Mouse (Mus musculus): ENCODE measurements around the gene Chmp6. TPM values are rescaled to one million over a fixed set of nuclear protein-coding genes. Genes with fewer than 3 reads are reported as not detected.

The Chmp6 gene
- total and polyA plus RNA-seq, 3 experiments: 25.9 to 30.1 (median 26.8) TPM

GRCm38 (mm10) chr11:119912845-119913244 is 396 bp upstream of the Chmp6 start:
- Histone ChIP-seq H3K9ac (ENCODE audit: low read depth, low read length) (peak overlapping the region; percentile 97), H3K4me1 (ENCODE audit: control insufficient read depth, insufficient read depth, low read length) (peaks cover 14% of the 10 kb centered on the region), H3K27ac (peak overlapping the region; percentile 91), H3K4me3 (peak overlapping the region; percentile 95), H3K79me2 (replicated peaks; ENCODE audit: control insufficient read depth, insufficient read depth, low read length) (no peaks in the 10 kb centered on the region), H3K27me3 (ENCODE audit: control insufficient read depth, insufficient read depth, low read length) (no peaks in the 10 kb centered on the region), H3K36me3 (ENCODE audit: control insufficient read depth, insufficient read depth, low read length) (no peaks in the 10 kb centered on the region)
- TF ChIP-seq POLR2A (IDR thresholded peaks at IDR 0.05; ENCODE audit: insufficient read depth, low read depth, low read length) (no peak), CTCF (IDR thresholded peaks at IDR 0.05) (no peak), EP300 (IDR thresholded peaks at IDR 0.05; ENCODE audit: insufficient read depth, low read depth, low read length) (no peak)
- DNase-seq: no peak
- WGBS: 21% methylated on average over 7 of the region's 7 CpGs
- intact Hi-C loops (cut with DNase I): loop anchor here (2.0 kb wide), 1 partner anchor 22 kb away; no protein-coding TSS in a partner anchor

- 2% methylated on average over 26 of the region's 26 CpGs for WGBS
- intact Hi-C loops (cut with DNase I): loop anchor here (2.0 kb wide), 1 partner anchor 21 kb away; no protein-coding TSS in a partner anchor
- TF ChIP-seq CTCF (IDR thresholded peaks at IDR 0.05): no peak
- no peak for TF ChIP-seq POLR2A (IDR thresholded peaks at IDR 0.05; ENCODE audit: insufficient read depth, low read depth, low read length)
- TF ChIP-seq EP300 (IDR thresholded peaks at IDR 0.05; ENCODE audit: insufficient read depth, low read depth, low read length): no peak
Measured at GRCm38 (mm10) chr11:119913935-119914314, 684 bp downstream of the Chmp6 start.

GRCm38 (mm10) chr11:119914381-119914780 is 1.1 kb downstream of the Chmp6 start:
- 7% methylated on average over 4 of the region's 4 CpGs for WGBS
- Histone ChIP-seq H3K4me3 (peak overlapping the region; percentile 95), H3K27me3 (ENCODE audit: control insufficient read depth, insufficient read depth, low read length) (no peaks in the 10 kb centered on the region), H3K27ac (peak overlapping the region; percentile 91), H3K9ac (ENCODE audit: low read depth, low read length) (peak overlapping the region; percentile 97), H3K36me3 (ENCODE audit: control insufficient read depth, insufficient read depth, low read length) (no peaks in the 10 kb centered on the region), H3K79me2 (replicated peaks; ENCODE audit: control insufficient read depth, insufficient read depth, low read length) (no peaks in the 10 kb centered on the region), H3K4me1 (ENCODE audit: control insufficient read depth, insufficient read depth, low read length) (peaks cover 14% of the 10 kb centered on the region)
- no peak for DNase-seq
- TF ChIP-seq CTCF (IDR thresholded peaks at IDR 0.05) (no peak), EP300 (IDR thresholded peaks at IDR 0.05; ENCODE audit: insufficient read depth, low read depth, low read length) (no peak), POLR2A (IDR thresholded peaks at IDR 0.05; ENCODE audit: insufficient read depth, low read depth, low read length) (no peak)
- intact Hi-C loops (cut with DNase I): no loop called here

More at GRCm38 (mm10) chr11:119913935-119914314, 684 bp downstream of the Chmp6 start:
- peak overlapping the region; percentile 95 for H3K4me3 ChIP-seq
- H3K27ac ChIP-seq: peak overlapping the region; percentile 91
- DNase-seq: no peak
- no peaks in the 10 kb centered on the region for H3K79me2 ChIP-seq (replicated peaks; ENCODE audit: control insufficient read depth, insufficient read depth, low read length)
- H3K9ac ChIP-seq (ENCODE audit: low read depth, low read length): peak overlapping the region; percentile 97
- H3K36me3 ChIP-seq (ENCODE audit: control insufficient read depth, insufficient read depth, low read length): no peaks in the 10 kb centered on the region
- H3K27me3 ChIP-seq (ENCODE audit: control insufficient read depth, insufficient read depth, low read length): no peaks in the 10 kb centered on the region
- H3K4me1 ChIP-seq (ENCODE audit: control insufficient read depth, insufficient read depth, low read length): peaks cover 14% of the 10 kb centered on the region

- H3K27me3 ChIP-seq (ENCODE audit: control insufficient read depth, insufficient read depth, low read length): no peaks in the 10 kb centered on the region
- intact Hi-C loops (cut with DNase I): no loop called here
- no peaks in the 10 kb centered on the region for H3K79me2 ChIP-seq (replicated peaks; ENCODE audit: control insufficient read depth, insufficient read depth, low read length)
- peaks cover 14% of the 10 kb centered on the region for H3K4me1 ChIP-seq (ENCODE audit: control insufficient read depth, insufficient read depth, low read length)
- no peak for DNase-seq
- TF ChIP-seq EP300 (IDR thresholded peaks at IDR 0.05; ENCODE audit: insufficient read depth, low read depth, low read length) (no peak), CTCF (IDR thresholded peaks at IDR 0.05) (no peak), POLR2A (IDR thresholded peaks at IDR 0.05; ENCODE audit: insufficient read depth, low read depth, low read length) (no peak)
- H3K27ac ChIP-seq: peak overlapping the region; percentile 57
- 43% methylated on average over 9 of the region's 9 CpGs for WGBS
- H3K9ac ChIP-seq (ENCODE audit: low read depth, low read length): no peak overlapping the region
- H3K36me3 ChIP-seq (ENCODE audit: control insufficient read depth, insufficient read depth, low read length): no peaks in the 10 kb centered on the region
- H3K4me3 ChIP-seq: no peak overlapping the region
Measured at GRCm38 (mm10) chr11:119915666-119916065, 2.4 kb downstream of the Chmp6 start.

- peak; percentile 72 to 79 for DNase-seq
- Histone ChIP-seq H3K27me3 (ENCODE audit: control insufficient read depth, insufficient read depth, low read length) (no peaks in the 10 kb centered on the region), H3K36me3 (ENCODE audit: control insufficient read depth, insufficient read depth, low read length) (no peaks in the 10 kb centered on the region), H3K4me1 (ENCODE audit: control insufficient read depth, insufficient read depth, low read length) (peaks cover 14% of the 10 kb centered on the region), H3K4me3 (no peak overlapping the region), H3K79me2 (replicated peaks; ENCODE audit: control insufficient read depth, insufficient read depth, low read length) (no peaks in the 10 kb centered on the region), H3K9ac (ENCODE audit: low read depth, low read length) (no peak overlapping the region), H3K27ac (peak overlapping the region; percentile 57)
- WGBS: 40% methylated on average over 15 of the region's 15 CpGs
- TF ChIP-seq EP300 (IDR thresholded peaks at IDR 0.05; ENCODE audit: insufficient read depth, low read depth, low read length) (no peak), CTCF (IDR thresholded peaks at IDR 0.05) (no peak), POLR2A (IDR thresholded peaks at IDR 0.05; ENCODE audit: insufficient read depth, low read depth, low read length) (no peak)
- intact Hi-C loops (cut with DNase I): no loop called here
Measured at GRCm38 (mm10) chr11:119916102-119916790, 3.0 kb downstream of the Chmp6 start.

- TF ChIP-seq POLR2A (IDR thresholded peaks at IDR 0.05; ENCODE audit: insufficient read depth, low read depth, low read length) (no peak), EP300 (IDR thresholded peaks at IDR 0.05; ENCODE audit: insufficient read depth, low read depth, low read length) (no peak), CTCF (IDR thresholded peaks at IDR 0.05) (no peak)
- WGBS: 58% methylated on average over 21 of the region's 21 CpGs
- Histone ChIP-seq H3K36me3 (ENCODE audit: control insufficient read depth, insufficient read depth, low read length) (no peaks in the 10 kb centered on the region), H3K9ac (ENCODE audit: low read depth, low read length) (no peak overlapping the region), H3K79me2 (replicated peaks; ENCODE audit: control insufficient read depth, insufficient read depth, low read length) (no peaks in the 10 kb centered on the region), H3K27ac (peak overlapping the region; percentile 40; the same call in 1 of the 2 replicates), H3K4me1 (ENCODE audit: control insufficient read depth, insufficient read depth, low read length) (peaks cover 14% of the 10 kb centered on the region), H3K4me3 (no peak overlapping the region), H3K27me3 (ENCODE audit: control insufficient read depth, insufficient read depth, low read length) (no peaks in the 10 kb centered on the region)
- intact Hi-C loops (cut with DNase I): no loop called here
- DNase-seq: no peak
Measured at GRCm38 (mm10) chr11:119916834-119917469, 3.7 kb downstream of the Chmp6 start.
